Mouse (Mus musculus): ENCODE results near the gene Zfp335.

- no peak for TF ChIP-seq FLI1 (IDR thresholded peaks at IDR 0.05; ENCODE audit: low read length)
- no peak for TF ChIP-seq GATA1 (IDR thresholded peaks at IDR 0.05; ENCODE audit: borderline replicate concordance, low read length)
Measured at GRCm38 (mm10) chr2:164908011-164908410, 3.5 kb downstream of the Zfp335 start.
